Mouse (Mus musculus) olfactory bulb, adult 2 months (tissue): ENCODE measurements around the gene N4bp2l1.

Experiments used
- CTCF ChIP-seq: fragments of 200-500 bp; IDR thresholded peaks from 2 replicates; pipeline ENCODE4 v1.5.1; 2012; ENCODE audit warnings: low read depth, mild to moderate bottlenecking, low read length, moderate library complexity; ENCODE audit not compliant: insufficient read depth
- POLR2A ChIP-seq: fragments of 200-500 bp; IDR thresholded peaks from 2 replicates; pipeline ENCODE4 v1.6.1; 2012; ENCODE audit warnings: mild to moderate bottlenecking, low read depth, low read length, moderate library complexity; ENCODE audit not compliant: insufficient read depth

DNA sequence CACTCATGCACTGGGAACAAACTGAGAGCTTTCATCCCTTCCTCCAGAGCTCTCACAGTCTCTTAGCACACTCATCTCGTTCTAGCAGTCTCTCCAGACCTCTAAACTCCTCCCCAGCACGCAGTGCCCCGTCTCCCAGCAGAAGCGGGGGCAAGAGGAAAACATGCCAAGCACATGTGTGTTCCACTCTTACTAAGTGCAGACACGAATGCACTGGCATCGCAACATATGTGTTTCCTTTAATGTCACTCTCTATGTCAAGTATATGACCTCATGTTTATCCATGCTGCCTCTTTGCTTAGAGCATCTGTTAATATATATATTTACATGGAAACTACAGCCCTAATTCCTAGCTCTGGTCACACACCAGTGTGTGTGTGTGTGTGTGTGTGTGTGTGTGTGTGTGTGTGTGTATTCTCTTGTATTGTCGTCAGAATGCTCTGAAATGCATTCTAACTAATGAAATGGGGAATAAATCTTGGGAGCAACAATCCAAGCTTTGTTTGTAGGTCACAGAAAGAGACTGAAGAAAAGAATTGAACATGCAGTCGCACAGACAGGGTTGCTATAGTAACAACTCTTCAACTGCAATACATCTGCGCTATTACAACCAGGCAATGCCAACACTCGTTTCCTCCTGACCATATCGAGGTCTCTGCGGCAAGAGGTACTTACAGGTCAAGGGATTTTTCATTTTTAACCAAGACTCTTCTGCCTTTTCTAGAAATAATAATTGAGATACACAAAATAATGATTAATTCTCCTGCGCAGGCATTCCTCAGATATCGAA is 4.6 kb upstream of the N4bp2l1 start:
- no peak for TF ChIP-seq CTCF
- TF ChIP-seq POLR2A: no peak
